Mouse (Mus musculus) heart, postnatal 0 days (tissue): Measurements from ENCODE around the gene Slc24a3.

Experiments
- CTCF ChIP-seq: IDR thresholded peaks from 2 replicates; pipeline ENCODE4 v1.5.1; 2016; ENCODE audit warnings: antibody characterized with exemption, control low read depth, low read depth
- EP300 ChIP-seq: IDR thresholded peaks from 2 replicates; pipeline ENCODE4 v1.6.1; 2016; ENCODE audit warnings: antibody characterized with exemption, low read depth

- TF ChIP-seq EP300 = no peak
- no peak for TF ChIP-seq CTCF
These were observed 49.8 kb upstream of the Slc24a3 start for GRCm38 (mm10) chr2:145117762-145118161.
